Mouse (Mus musculus) MEL (cell line): ENCODE results near the gene Gpr18. TPM values are rescaled to one million over a fixed set of nuclear protein-coding genes. Genes with fewer than 3 reads are reported as not detected.

Experiments
- DNase-seq: peaks from one replicate; pipeline ENCODE4 v3.0.0; 2011; ENCODE audit warnings: low read depth, low spot score
- H3K27ac ChIP-seq: 2 replicates; pipeline ENCODE4 v1.5.1; 2012; ENCODE audit warnings: low read depth, mild to moderate bottlenecking, control low read depth, low read length, moderate library complexity; ENCODE audit not compliant: control insufficient read depth
- H3K27me3 ChIP-seq, 2 experiments: fragments of 150-350 bp in 1 of 2; sonication (generic) in 1 of 2; 2 replicates each; pipeline ENCODE4 v1.6.1; 2012; ENCODE audit warnings: low read length in 2 of 2, mild to moderate bottlenecking in 2 of 2, improper control_type of control experiment in 1 of 2, moderate library complexity in 1 of 2; ENCODE audit not compliant: insufficient read depth in 2 of 2, control insufficient read depth in 1 of 2
- H3K36me3 ChIP-seq, 2 experiments: 2 replicates each; pipeline ENCODE4 v1.6.1; 2012 to 2014; ENCODE audit warnings: low read length in 2 of 2, improper control_type of control experiment in 1 of 2, inconsistent platforms in 1 of 2, mild to moderate bottlenecking in 1 of 2; ENCODE audit not compliant: insufficient read depth in 2 of 2, control insufficient read depth in 1 of 2
- H3K4me1 ChIP-seq, 2 experiments: fragments of 150-350 bp in 1 of 2; sonication (generic) in 1 of 2; 2 replicates each; pipeline ENCODE4 v1.6.1; 2012; ENCODE audit warnings: low read length in 2 of 2, improper control_type of control experiment in 1 of 2, mild to moderate bottlenecking in 1 of 2; ENCODE audit not compliant: insufficient read depth in 2 of 2, control insufficient read depth in 1 of 2
- H3K4me3 ChIP-seq, 2 experiments: fragments of 150-350 bp in 1 of 2; sonication (generic) in 1 of 2; 2 replicates each; pipeline ENCODE4 v1.5.1; 2012; ENCODE audit warnings: low read depth in 2 of 2, low read length in 2 of 2, mild to moderate bottlenecking in 2 of 2, moderate library complexity in 2 of 2, control low read depth in 1 of 2, improper control_type of control experiment in 1 of 2; ENCODE audit not compliant: control insufficient read depth in 1 of 2, insufficient read depth in 1 of 2
- H3K79me2 ChIP-seq: 2 replicates; pipeline ENCODE4 v1.6.1; 2012; ENCODE audit warnings: mild to moderate bottlenecking, low read length, moderate library complexity; ENCODE audit not compliant: control insufficient read depth, poor library complexity, insufficient read depth
- H3K9ac ChIP-seq: 2 replicates; pipeline ENCODE4 v1.6.1; 2012; ENCODE audit warnings: low read depth, mild to moderate bottlenecking, control low read depth, low read length, moderate library complexity; ENCODE audit not compliant: control insufficient read depth, poor library complexity, severe bottlenecking
- H3K9me3 ChIP-seq: fragments of 150-350 bp; sonication (generic); replicated peaks from 2 replicates; pipeline ENCODE4 v1.6.1; 2012; ENCODE audit warnings: mild to moderate bottlenecking, low read length, improper control_type of control experiment, moderate library complexity; ENCODE audit not compliant: insufficient read depth
- BHLHE40 ChIP-seq: IDR thresholded peaks from 2 replicates; pipeline ENCODE4 v1.6.1; 2012; ENCODE audit warnings: low read depth, mild to moderate bottlenecking, inconsistent platforms, low read length, improper control_type of control experiment, borderline replicate concordance
- CHD1 ChIP-seq: IDR thresholded peaks from 2 replicates; pipeline ENCODE4 v1.6.1; 2012; ENCODE audit warnings: low read depth, mild to moderate bottlenecking, inconsistent platforms, low read length, improper control_type of control experiment
- CHD2 ChIP-seq: IDR thresholded peaks from 2 replicates; pipeline ENCODE4 v1.6.1; 2011; ENCODE audit warnings: low read length, improper control_type of control experiment
- E2F4 ChIP-seq: IDR thresholded peaks from 2 replicates; pipeline ENCODE4 v1.6.1; 2011; ENCODE audit warnings: low read depth, low read length, improper control_type of control experiment, borderline replicate concordance
- ETS1 ChIP-seq: IDR thresholded peaks from 2 replicates; pipeline ENCODE4 v1.6.1; 2012; ENCODE audit warnings: low read depth, mild to moderate bottlenecking, inconsistent platforms, low read length, improper control_type of control experiment, moderate library complexity
- JUND ChIP-seq: IDR thresholded peaks from 2 replicates; pipeline ENCODE4 v1.6.1; 2011; ENCODE audit warnings: low read depth, mild to moderate bottlenecking, improper control_type of control experiment, low read length
- MXI1 ChIP-seq: IDR thresholded peaks from 2 replicates; pipeline ENCODE4 v1.6.1; 2011; ENCODE audit warnings: mild to moderate bottlenecking, low read depth, low read length, improper control_type of control experiment
- NELFE ChIP-seq: IDR thresholded peaks from 2 replicates; pipeline ENCODE4 v1.6.1; 2011; ENCODE audit warnings: low read depth, low read length, improper control_type of control experiment
- POLR2A ChIP-seq, 2 experiments: IDR thresholded peaks; 2 replicates each; pipeline ENCODE4 v1.6.1; 2011 to 2012; ENCODE audit warnings: low read length in 2 of 2, mild to moderate bottlenecking in 2 of 2, control low read depth in 1 of 2, improper control_type of control experiment in 1 of 2, low read depth in 1 of 2, moderate library complexity in 1 of 2; ENCODE audit not compliant: control insufficient read depth in 1 of 2, insufficient read depth in 1 of 2, poor library complexity in 1 of 2
- POLR2AphosphoS2 ChIP-seq: IDR thresholded peaks from 2 replicates; pipeline ENCODE4 v1.6.1; 2011; ENCODE audit warnings: low read length, improper control_type of control experiment
- RAD21 ChIP-seq: IDR thresholded peaks from 2 replicates; pipeline ENCODE4 v1.6.1; 2011; ENCODE audit warnings: mild to moderate bottlenecking, low read depth, low read length, improper control_type of control experiment
- SIN3A ChIP-seq: IDR thresholded peaks from 2 replicates; pipeline ENCODE4 v1.6.1; 2012; ENCODE audit warnings: low read length, improper control_type of control experiment, inconsistent platforms
- SMC3 ChIP-seq: IDR thresholded peaks from 2 replicates; pipeline ENCODE4 v1.6.1; 2011; ENCODE audit warnings: low read depth, low read length, improper control_type of control experiment
- TAL1 ChIP-seq: IDR thresholded peaks from 2 replicates; pipeline ENCODE4 v1.6.1; 2012; ENCODE audit warnings: mild to moderate bottlenecking, inconsistent platforms, low read length, moderate library complexity, mixed read lengths
- TCF12 ChIP-seq: IDR thresholded peaks from 2 replicates; pipeline ENCODE4 v1.6.1; 2014; ENCODE audit warnings: low read depth, mild to moderate bottlenecking, inconsistent platforms, low read length, improper control_type of control experiment, moderate library complexity
- USF1 ChIP-seq: IDR thresholded peaks from 2 replicates; pipeline ENCODE4 v1.6.1; 2014; ENCODE audit warnings: low read depth, mild to moderate bottlenecking, inconsistent platforms, low read length, improper control_type of control experiment, moderate library complexity
- ZC3H11A ChIP-seq: IDR thresholded peaks from 2 replicates; pipeline ENCODE4 v1.6.1; 2012; ENCODE audit warnings: low read depth, mild to moderate bottlenecking, inconsistent platforms, low read length, improper control_type of control experiment
- ZMIZ1 ChIP-seq: IDR thresholded peaks from 2 replicates; pipeline ENCODE4 v1.6.1; 2012; ENCODE audit warnings: low read depth, mild to moderate bottlenecking, inconsistent platforms, low read length, improper control_type of control experiment, moderate library complexity
- ZNF384 ChIP-seq: IDR thresholded peaks from 2 replicates; pipeline ENCODE4 v1.6.1; 2012; ENCODE audit warnings: low read depth, mild to moderate bottlenecking, inconsistent platforms, low read length, improper control_type of control experiment
- polyA plus RNA-seq, 2 experiments: library from polyadenylated mRNA; stranded (reverse) in 1 of 2; unstranded in 1 of 2; fragments of >175 nt in 1 of 2; fragments of >200 nt in 1 of 2; gene quantifications; 2 replicates each; pipeline versions ENCODE4 v1.2.1 to v1.2.4; 2012; ENCODE audit warnings: low replicate concordance in 2 of 2, low read depth in 1 of 2; ENCODE audit not compliant: insufficient read length in 2 of 2, insufficient read depth in 1 of 2, missing spikeins in 1 of 2
- total RNA-seq: library from RNA; depleted of rRNA; stranded (reverse); fragments of 300-350 nt; gene quantifications from 2 replicates; pipeline ENCODE4 v1.2.3, GENCODE M21; 2012

Gpr18 gene
- total and polyA plus RNA-seq, 3 experiments, result 0.06 to 0.15 TPM; not detected in 1

- no peak for DNase-seq
- Histone ChIP-seq H3K27me3 (no peaks in the 10 kb centered on the region), H3K9ac (no peak overlapping the region), H3K4me3 (no peak overlapping the region; a peak in 1 of 4 replicates), H3K36me3 (peaks cover 0 to 5% of the 10 kb centered on the region in 2 experiments; a peak in 2 of 4 replicates), H3K4me1 (peaks cover 2 to 3% of the 10 kb centered on the region in 2 experiments; a peak in 2 of 4 replicates), H3K79me2 (no peaks in the 10 kb centered on the region), H3K9me3 (no peaks in the 10 kb centered on the region), H3K27ac (no peak overlapping the region)
- peak; percentile 77 for TF ChIP-seq ZNF384
- TF ChIP-seq TAL1, result no peak
- 0 out of 2 replicates have a peak, but pooled peaks have one; percentile 64 for TF ChIP-seq CHD1
Observed at GRCm38 (mm10) chr14:121872760-121873159, 42.8 kb downstream of the Gpr18 start.

- Histone ChIP-seq H3K27me3 (no peaks in the 10 kb centered on the region), H3K36me3 (no peaks in the 10 kb centered on the region), H3K4me1 (peaks cover 0 to 3% of the 10 kb centered on the region in 2 experiments; a peak in 1 of 4 replicates), H3K4me3 (no peak overlapping the region), H3K79me2 (no peaks in the 10 kb centered on the region), H3K27ac (no peak overlapping the region), H3K9ac (no peak overlapping the region), H3K9me3 (no peaks in the 10 kb centered on the region)
- TF ChIP-seq POLR2A (IDR thresholded peaks at IDR 0.05; ENCODE audit: control insufficient read depth in 1 of 2, insufficient read depth in 1 of 2, low read depth in 1 of 2, low read length in 2 of 2, poor library complexity in 1 of 2), result no peak
- TF ChIP-seq SMC3, result no peak
- TF ChIP-seq MXI1, result no peak
- TF ChIP-seq ETS1, result no peak
- no peak for TF ChIP-seq SIN3A
- no peak for TF ChIP-seq RAD21
- no peak for TF ChIP-seq E2F4
- no peak for TF ChIP-seq CHD2
- no peak for TF ChIP-seq TCF12
- TF ChIP-seq POLR2AphosphoS2, result no peak
- TF ChIP-seq ZMIZ1, result no peak
- no peak for TF ChIP-seq USF1
- no peak for TF ChIP-seq JUND
- TF ChIP-seq NELFE, result no peak
- no peak for TF ChIP-seq ZC3H11A
- no peak for TF ChIP-seq TAL1
- TF ChIP-seq BHLHE40, result no peak
- no peak for DNase-seq
Observed at GRCm38 (mm10) chr14:121869111-121869510, 46.5 kb downstream of the Gpr18 start.
